Mouse (Mus musculus): Measurements from ENCODE around the gene Obscn.

The Obscn gene

DNA sequence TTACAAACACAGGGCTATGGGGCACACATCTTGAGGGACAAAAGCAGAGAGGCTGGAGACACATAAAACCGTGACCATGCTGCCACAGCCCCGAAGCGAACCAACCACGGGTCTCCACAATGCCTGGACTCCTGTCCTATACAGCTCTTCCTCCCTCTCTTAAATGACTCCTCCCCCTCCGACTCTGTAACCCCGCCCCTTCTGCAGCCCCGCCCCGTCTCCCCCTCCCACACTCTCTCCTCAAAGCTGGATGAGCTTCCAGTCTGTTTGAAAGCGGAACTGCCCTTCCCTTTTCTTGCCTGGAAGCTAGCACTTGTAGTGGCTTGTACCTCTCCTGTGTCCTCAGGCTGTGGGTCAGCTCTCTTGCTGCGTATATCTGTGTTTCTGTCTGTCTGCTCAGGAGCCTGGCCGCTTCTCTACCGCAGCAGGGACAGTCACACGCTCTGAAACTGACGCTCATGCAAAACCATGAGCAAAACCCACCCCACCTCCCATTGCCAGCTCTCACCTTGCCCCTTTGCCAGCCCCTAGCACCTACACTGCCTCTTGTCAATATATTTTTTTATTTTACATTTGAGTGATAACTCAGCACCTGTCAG, 5.7 kb upstream of the Obscn start:
- WGBS, result 28% methylated on average over 14 of the region's 14 CpGs

DNA sequence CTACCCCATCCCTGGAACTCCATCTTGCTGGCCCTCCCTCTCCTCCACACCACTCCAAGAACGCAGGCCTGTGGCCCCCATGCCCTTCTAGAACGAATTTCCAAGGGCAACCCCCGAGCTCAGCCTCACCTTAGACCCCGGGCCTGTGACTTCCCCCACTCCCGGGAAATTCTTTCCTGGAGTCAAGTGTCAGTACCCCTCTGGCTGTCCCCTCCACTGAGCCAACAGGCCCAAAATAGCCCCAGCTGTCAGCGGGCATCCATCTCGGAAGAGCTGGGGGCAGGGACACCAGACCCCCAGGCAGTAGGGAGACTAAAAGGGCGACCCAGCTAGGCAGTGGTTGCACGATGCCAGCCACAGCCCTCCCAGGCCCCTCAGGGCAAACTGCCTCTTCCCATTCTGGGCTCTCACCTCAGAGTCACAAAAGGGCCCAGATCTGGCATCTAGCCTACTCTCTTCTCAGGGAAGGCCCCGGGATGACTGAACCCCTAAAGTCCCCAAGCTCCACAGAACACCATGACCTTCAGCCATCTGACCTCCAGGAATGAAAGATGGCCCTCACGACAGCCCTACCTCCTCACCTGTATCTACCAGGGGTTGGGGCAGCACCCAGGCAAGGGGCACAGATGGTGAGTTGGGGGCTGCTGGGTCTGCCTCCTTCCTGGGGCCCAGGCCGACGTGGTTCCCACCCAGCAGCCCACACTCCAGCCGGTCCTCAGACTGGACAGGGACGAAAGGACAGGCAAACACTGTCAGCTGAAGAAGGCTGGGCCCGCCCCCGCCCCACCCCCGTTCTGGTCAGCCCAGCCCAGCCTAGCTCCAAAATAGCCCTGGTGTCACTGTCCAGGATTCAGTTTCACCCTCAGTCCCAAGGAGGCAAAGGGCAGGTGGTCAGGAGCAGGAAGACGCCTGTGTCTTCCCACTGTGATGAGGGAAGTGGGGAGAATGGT, 2.6 kb upstream of the Obscn start:
- 81% methylated on average over 19 of the region's 19 CpGs for WGBS

DNA sequence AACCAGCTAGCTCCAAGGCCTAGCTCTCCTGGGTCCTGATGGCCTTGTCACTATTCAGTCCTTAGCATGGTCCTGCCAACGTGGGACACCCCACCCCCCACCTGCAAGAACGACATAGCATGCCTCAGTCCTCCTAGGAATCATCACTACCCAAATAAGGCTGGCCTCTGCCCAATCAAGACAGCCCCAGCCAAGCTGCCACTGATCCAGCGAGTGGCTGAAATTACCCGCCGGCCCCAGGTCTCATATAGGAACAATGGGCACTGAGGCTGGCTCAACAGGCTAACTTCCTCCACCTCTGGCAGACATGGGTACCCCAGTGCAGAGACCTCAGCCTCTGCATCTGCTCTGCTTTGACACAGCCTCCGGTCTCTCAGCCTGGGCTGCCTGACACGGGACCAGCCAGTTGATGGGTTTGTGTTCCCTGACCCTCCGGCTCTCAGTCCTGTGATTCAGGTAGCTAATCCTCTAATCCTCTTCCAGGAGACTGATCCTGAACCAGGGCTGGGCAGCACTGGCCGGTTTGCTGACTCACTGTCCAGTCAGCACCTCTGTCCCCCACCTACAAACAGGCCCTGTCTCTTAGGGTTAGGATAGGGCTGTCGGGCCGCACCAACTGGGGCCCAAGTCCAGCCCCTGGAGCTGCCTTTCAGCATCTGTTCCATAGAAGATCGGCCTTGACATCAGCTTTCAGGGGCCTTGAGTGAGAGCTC, 948 bp upstream of the Obscn start:
- 79% methylated on average over 12 of the region's 12 CpGs for WGBS

DNA sequence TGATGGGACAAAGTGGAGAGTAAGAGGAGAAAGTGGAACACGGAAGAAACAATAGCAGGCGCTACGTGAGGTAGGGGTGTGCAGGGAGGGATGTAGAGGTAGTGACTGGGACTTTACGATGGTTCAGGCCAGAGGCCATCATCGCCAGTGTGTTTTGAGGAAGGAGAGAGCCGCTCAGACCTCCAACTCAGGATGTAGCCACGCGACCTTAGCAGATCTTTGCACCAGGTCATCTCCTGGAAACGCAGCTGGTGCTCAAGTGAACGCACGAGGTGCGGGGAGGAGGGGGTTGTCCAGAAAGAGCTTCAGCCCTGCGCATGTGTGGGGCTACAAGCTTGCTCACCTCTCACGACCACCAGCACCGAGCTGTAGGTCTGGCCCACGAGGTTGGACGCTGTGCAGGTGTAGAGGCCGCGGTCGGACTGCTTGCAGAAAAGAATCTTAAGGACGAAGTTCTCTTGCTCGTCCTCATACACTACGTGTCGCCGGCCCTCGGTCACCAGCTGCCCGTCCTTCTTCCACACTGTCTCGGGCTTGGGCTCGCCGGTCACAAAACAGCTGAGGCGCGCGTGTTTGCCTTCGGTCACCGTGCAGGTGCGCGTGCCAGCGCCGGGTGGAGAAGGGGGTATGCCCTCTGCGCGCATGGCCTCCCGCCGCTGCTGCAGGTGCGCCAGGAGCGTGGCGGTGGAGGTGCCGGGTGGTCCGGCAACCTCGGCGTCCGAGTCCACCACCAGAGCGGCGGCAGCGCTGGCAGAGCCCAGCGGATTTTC, 966 bp downstream of the Obscn start:
- WGBS, result 9% methylated on average over 55 of the region's 55 CpGs

DNA sequence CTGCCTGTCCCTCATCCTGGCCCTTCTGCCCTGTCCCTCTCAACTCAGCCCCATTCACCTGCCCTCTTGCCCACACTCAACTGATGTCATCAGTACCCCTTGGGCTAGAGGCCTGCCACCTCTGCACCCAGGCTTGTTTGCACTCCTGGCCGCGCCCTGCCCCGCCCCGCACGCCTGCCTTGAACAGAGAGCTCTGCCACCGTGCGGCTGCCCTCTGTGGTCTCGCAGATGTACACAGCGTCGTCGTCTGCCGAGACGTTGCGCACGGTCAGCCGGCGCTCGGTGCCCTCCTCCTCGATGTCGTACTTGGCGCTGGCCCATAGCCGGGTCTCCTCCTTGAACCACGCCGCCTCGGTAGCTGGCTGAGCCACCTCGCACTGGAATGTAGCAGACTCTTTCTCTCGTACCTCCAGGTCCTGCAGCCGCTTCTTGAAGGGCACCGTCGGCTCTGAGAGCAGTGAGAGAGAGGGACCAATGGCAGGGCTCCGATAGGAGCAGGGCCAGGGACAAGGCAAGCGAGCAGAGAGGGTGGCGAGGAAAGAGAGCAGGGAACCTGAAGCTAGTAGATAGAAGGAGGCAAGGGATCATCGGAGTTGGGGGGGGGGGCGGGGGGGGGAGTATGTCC, 1.7 kb downstream of the Obscn start:
- WGBS, result 5% methylated on average over 34 of the region's 35 CpGs

DNA sequence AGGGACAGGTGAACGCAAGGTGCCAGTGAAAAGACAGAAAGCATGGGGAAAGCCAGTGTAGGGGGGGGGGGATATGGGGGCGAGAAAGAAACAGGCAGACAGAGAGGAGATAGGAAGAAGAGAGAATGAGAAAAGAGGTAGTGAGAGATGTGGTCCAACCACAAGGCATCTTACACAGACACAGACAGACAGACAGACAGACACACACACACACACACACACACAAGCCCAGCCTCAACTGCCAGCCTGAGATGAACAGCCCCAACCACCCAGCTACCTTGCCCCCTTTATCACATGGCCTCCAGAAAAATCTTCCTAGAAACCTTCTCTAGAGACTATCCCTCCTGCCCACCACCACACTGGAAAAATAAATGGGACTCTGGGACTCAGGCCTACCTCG, 4.1 kb downstream of the Obscn start:
- 81% methylated on average over 2 of the region's 3 CpGs for WGBS

DNA sequence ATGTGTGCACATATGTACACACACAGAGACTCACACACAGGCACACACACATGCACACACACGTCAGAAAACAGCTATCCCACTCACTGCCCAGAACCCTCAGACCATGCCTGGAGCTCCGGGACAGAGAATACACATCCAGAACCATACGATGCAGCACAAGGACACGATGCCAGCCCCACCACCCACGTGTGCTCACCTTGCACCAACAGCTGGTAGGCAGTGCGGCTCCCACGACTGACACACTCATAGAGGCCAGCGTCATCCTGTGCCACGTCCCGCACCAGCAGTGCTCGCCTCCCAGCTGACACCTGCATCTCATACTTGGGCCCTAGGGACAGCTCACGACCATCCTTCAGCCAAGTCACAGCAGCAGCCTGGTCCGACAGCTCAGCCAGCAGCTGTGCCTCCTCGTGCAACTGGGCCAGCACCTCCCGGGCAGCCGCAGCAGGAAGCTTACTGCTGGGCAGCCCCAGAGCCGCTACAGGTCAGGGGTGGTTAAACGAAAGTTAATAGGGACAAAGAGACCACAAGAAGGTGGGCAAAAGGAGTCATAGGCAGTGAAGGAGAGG, 4.8 kb downstream of the Obscn start:
- 75% methylated on average over 18 of the region's 18 CpGs for WGBS

DNA sequence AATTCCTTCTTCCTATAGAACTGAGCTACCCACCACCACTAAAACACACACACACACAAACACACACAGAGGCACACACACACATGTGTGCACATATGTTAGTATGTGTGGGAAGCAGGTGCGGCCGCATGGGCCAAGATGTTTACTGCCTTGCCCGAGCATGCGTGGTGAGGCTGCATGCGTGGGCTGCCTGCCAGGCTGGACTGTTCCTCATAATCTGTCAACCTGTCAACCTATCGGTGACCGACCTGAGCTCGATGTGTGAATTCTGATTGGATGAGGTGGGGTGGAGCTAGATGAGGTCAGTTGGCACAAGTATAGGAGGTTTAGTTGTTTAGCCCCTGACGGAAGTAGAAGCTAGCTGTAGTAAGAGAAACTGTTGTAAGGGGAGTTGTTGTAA, 5.4 kb downstream of the Obscn start:
- 82% methylated on average over 9 of the region's 9 CpGs for WGBS

DNA sequence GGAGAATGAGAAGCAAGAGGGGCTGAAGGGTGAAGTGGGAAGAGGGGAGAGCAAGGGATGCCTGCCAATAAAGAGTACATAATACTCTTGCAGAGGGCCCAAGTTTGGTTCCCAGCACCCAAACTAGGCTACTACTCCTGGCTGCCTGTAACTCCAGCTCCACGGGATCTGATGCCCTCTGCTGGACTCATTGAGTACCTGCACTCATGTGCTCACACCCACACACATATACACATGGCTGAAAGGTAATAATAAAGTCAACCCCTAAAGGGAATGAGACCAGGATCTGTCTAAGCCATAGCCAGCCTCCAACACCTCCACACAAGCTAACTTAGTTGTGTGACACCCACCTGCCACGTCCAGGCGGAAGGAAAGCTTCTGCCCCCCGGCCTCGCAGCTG, 30.3 kb downstream of the Obscn start:
- over 99% methylated on average over 5 of the region's 5 CpGs for WGBS

DNA sequence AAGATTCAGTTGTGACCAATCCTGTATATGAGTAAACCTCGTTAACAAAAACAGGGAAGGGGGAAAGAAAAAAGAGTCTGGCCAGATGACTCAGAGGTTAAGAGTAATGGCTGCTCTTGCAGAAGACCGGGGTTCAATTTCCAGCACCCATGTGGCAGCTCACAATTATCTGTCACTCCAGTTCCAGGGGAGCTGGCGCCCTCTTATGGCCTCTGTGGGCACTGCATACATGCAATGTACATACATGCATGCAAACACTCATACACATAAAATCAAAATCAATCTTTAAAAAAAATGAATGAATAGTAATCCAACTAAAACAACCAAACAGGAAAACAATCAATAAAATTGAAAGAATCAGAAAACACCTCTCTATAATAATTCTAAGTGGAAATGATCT, 33.9 kb downstream of the Obscn start:
- WGBS, result 75% methylated on average over 3 of the region's 3 CpGs

DNA sequence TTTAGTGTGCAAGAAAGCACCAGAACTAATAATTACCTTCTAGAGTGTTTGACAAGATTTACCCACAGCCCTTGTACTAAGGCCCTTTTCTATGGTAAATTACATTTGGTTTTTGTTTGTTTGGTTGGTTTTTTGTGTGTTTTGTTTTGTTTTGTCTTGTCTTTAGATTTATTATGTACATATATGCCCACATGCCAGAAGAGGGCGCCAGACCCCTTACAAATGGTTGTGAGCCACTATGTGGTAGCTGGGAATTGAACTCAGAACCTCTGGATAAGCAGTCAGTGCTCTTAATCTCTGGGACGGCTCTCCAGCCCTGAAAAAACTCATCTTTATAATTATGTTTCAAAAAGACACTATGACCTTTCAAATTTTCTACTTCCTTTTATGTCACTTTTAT, 37.9 kb downstream of the Obscn start:
- WGBS, result 45% methylated on average over 2 of the region's 2 CpGs

DNA sequence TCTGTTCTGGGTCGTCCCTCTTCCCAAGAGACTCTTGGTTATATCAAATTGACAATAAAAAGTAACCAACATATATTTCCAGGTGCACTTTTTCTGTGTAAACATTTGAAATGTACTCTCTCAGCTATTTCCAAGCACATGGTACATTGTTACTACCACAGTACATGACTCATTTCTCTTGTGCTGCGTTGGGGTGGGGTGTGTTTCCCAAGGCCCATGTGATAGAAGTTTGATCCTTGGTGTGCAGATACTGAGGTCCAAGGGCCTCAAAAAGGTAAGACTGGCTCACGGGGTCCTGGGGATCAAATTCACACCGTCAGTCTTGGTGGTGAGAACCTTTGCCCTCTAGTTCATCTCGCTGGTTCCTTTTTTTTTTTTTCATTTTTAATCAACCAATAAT, 38.4 kb downstream of the Obscn start:
- 81% methylated on average over 5 of the region's 5 CpGs for whole genome bisulfite sequencing

DNA sequence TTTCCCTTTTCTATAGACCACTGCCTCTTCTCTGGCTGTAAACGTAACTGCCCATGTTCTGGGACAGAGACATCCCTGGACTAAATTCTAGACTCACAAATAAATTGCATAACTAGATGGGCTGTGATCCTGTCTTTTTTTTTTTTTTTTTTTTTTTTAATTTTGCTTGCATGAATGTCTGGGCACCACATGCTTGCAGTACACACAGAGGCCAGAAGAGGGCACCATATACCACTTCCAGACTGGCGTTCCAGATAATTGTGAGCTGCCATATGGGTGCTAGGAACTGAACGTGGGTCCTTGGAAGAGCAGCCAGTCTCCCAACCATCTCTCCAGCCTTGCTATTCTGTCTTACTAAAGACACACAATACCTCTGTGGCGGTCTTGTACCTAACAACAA, 42.0 kb downstream of the Obscn start:
- WGBS, result 66% methylated on average over 4 of the region's 4 CpGs

DNA sequence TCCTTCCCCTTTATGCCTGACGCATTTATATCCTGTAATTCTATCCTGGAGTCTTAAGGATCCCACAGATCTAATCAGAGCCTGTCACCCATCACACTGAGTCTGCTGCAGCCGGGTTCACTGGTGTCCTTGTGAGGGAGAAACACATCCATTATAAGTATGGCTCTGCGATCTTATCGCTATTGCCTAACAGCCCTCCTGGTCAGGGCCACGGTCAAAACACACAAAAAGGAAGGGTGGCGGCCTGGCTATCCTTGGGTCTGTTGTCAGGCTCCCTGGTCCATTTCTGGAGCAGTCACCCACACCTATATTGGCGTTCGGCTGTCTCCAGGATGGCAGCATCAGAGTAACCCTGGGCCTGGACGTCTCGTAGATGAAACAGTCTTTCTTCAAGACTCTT, 48.6 kb downstream of the Obscn start:
- 94% methylated on average over 10 of the region's 10 CpGs for WGBS

DNA sequence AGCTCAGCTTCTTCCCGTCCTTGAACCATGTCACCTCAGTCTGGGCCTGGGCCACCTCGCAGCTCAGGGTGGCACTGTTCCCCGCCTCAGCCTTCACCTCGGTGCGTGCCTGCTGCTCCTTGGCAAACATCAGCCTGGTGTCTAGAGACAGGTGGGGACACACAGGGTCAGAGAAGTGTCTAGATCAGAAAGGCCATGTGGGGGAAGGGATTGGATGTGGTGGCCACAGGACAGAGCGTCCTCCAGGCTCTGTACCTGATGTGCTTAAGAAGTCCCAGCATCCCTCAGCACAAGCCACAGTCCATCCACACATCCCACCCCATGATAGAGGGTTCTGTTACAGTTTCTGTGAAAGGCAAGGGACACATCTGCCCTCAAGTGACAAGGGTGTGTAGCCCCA, 51.0 kb downstream of the Obscn start:
- WGBS, result 94% methylated on average over 6 of the region's 6 CpGs

DNA sequence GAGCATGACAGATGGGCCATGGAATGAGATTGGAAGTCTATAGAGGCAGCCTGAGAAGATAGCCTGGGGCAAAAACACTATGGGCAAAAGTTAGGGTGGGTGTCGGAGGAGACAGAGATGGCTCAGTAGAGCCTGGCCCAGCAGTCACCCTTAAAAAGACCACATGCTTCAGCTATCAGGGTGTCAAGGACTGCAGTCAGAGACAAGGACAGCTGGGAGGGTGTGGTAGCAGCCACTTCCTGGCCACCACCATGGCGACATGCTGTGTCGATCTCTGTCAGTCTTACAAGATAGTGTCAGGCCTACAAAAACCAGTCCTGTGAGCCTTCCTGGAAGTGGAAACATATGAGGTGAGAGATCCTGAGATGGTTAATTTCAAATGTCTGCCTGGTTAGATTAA, 53.1 kb downstream of the Obscn start:
- 86% methylated on average over 3 of the region's 3 CpGs for WGBS

DNA sequence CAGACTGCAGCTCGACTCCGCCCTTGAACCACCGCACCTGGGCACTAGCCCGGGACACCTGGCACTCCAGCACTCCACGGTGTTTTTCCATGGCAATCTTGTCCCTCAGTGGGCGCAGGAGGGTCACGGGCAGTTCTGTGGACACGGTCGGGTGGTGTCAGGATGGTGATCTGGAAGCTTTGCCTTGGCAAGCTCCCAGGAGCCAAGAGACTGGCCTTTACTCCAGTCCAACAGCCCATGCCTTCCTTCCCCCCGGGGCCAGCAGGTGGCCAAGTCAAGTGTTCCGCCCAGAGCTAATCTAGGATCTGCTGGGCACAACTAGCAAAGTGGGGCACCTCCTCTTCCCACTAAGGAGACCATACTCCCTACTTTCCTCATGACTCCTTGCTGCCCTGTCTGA, 57.9 kb downstream of the Obscn start:
- WGBS, result 86% methylated on average over 11 of the region's 11 CpGs

DNA sequence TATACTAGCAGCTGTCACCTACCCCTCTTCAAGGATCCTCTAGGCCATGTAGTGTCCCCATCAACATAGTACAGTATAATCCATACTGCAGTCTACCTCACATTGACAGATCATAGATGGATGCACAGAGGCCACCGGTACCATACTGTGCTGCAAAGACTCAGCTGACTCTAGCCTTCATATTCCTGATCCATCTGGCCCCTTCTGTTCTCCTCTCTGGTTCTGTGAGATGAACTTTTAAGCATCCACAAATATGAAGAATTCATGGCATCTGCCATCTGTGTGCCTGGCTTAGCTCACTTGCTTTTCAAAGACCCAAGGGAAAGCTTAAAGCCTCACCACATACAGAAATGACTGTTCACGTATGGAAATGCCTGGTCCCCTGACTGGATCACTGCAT, 65.9 kb downstream of the Obscn start:
- WGBS, result 67% methylated on average over 2 of the region's 2 CpGs

DNA sequence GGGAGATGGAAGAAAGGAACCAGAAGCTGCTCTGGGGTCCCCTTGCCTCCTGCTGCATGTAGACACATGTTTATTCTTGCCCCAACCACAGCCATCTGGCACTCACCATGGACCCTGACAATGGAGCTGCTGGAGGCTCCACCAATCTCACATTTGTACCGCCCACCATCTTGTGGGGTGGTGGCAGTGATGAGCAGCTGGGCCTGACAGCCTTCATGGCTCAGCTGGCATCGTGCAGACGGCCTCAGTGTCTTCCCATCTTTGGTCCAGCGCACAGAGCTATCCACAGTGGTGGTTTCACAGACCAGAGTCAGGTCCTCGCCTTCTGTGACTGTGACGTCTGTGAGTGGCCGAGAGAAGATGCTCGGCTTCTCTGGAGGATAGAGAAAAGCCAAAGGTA, 67.3 kb downstream of the Obscn start:
- WGBS, result 63% methylated on average over 8 of the region's 8 CpGs

DNA sequence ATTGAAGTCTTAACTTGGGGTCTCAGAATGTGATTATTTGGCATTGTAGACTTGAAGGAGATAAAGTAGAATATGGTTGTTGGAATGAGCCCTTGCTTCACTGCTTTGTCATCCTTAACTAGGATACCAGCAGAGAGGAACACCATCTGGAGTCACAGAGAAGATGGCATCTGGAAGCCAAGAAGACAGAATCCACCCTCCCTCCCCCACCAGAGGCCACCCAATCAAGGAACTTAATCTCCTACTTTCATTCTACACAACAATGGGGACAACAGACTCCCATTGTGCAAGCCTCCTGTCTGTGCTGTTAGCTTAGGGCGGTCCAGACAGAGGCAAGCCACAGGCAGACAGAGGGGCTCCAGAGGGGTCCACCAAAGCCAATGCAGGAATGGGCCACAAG, 67.8 kb downstream of the Obscn start:
- WGBS, result 31% methylated on average over 1 of the region's 1 CpGs

DNA sequence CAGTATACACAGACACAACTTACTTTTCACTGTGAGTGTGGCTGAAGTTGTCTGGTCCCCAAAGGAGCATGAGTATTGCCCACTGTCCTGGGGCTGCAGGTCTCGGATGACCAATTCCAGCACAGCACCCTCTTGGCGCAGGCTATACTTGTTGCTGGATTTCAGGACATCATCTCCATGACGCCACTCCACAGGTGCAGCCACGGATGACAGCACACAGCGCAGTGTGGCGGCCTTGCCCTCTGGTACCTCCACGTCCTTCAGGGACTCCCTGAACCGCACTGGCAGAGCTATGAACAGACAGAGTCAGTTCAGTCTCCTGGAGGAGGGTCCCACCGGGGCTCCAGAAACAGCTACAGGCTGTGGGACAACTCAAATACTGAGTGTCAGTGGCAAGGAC, 68.3 kb downstream of the Obscn start:
- 86% methylated on average over 9 of the region's 9 CpGs for WGBS

All from cerebral cortex, adult 2 months (tissue).